Mouse (Mus musculus): ENCODE measurements around the gene Rfxap.
"Not testable (repeated sequence)": the region's sequence is repeated elsewhere in the genome, so short reads cannot be mapped to it uniquely, and the experiment has no call there.

Rfxap gene

DNA sequence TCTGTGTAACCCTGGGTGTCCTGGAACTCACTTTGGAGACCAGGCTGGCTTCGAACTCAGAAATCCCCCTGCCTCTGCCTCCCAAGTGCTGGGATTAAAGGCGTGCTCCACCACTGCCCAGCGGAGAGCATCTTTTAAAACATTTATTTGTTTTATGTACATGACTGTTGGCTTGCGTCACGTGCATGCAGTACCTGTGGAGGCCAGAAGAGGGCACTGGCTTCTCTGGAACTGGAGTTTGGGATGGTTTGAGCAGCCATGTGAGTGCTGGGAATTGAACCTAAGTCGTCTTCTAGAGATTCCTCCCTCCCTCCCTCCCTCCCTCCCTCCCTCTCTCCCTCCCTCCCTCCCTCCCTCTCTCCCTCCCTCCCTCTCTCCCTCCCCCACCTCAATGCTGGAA, 42.1 kb downstream of the Rfxap start:
- DNase-seq = not testable (repeated sequence)

DNA sequence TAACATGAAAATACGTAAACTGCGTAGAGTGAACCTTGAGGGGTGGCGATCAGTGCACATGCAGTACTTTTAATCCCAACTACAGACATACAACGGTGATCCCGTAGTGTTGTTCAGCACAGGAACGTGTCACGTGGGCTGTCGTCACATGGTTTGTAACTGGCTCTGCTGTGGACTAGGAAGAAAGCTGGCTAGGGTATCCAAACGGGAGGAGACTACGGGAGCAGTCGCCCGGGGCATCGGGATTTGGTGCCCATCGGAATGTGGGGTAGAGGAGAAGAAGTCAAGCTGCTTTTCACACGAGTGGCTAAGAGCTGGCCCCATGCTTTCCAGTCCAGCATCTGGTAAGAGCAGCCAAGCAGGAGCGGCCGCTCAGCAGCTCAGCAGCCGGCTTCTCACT, 43.2 kb downstream of the Rfxap start:
- peak; percentile 64 for DNase-seq

- DNase-seq = no peak
Observed at GRCm38 (mm10) chr3:54761258-54761657, 46.3 kb downstream of the Rfxap start.

DNA sequence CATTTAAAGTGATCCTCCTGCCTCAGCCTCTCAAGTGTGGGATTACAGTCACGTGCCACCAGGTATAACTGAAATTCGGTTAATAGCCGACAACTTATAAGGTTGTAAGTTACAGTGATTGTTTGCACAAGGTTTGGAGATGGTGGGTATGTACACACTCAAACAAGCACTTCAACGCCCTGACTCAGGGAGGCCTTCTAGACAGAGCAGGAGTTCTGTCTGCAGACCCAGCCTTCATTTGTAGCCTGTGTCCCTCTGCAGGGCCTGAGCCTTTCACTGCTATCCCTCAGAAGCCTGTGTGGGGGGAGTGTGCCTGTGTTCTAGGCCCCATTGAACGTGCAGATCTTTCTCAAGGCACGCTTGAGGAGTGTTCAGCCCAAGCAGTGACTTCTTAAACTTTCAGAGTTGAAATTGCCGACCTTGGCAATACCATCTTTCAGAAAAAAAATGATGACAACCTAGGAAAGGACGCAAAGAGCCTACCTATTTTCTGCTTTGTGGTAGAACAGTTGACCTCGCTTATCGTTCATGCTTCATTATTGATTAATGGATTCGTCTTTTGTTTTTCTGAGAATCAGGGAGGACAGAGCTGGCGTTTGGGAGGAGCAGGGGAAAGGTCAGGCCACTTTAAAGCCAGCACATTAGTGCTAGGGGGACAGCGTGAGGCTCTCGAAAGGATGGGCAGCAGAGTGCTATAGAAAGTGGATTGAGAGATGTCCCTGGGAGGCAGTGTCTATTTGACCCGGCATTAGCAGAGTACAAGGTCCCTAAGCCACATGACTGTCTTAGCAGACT, 47.1 kb downstream of the Rfxap start:
- DNase-seq = no peak

GRCm38 (mm10) chr3:54759211-54759610, 48.4 kb downstream of the Rfxap start:
- DNase-seq = no peak

GRCm38 (mm10) chr3:54757446-54757845, 50.1 kb downstream of the Rfxap start:
- no peak for DNase-seq

GRCm38 (mm10) chr3:54756058-54756457, 51.5 kb downstream of the Rfxap start:
- peak; percentile 35 for DNase-seq

DNA sequence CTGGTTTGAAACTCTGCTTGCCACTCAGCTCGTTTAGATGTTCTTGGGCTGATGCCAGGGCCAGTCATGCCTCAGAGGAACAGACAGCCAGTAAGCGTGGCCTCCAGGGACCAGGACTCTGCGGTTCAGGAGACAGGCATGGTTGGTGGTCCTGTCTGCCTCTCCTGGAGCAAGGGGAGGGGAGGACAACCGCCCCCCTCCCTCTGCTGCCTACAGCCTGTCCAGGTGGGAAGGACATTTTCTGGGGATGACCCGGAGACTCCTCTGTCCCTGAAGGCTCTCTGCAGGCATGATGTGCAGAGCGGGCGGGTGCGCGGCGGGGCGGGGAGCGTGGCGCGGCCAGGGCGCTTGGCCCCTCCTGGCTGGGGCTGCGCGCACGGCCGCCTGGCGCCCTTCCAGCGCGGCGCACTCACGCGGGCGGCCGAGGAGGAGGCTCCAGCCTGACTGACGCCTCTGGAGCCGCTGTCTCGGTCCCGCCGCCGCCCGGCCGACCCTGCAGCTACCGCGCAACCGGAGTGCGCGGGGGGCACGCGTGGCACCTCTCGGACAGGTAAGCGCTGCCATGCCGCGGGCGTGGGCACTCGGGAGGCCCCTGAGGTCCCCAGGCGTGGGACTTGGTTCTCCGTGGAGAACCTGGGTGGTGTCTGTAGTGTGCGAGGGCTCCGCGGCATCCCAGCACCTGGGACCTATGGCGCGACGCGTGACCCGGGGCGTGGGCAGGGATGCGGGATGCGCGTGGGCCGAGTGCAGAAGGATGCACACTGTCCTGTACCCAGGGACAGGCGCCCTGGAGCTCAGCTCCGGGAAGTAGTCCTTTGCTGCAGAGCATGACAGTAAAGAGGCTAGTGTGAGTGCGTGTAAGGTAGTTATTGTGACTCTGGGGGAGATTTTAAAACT, 52.2 kb downstream of the Rfxap start, which contains the start of gene Smad9:
TSS of gene Smad9 (plus strand) at position 438 of the 897 bp plus-strand sequence.
- DNase-seq = peak; percentile 47

DNA sequence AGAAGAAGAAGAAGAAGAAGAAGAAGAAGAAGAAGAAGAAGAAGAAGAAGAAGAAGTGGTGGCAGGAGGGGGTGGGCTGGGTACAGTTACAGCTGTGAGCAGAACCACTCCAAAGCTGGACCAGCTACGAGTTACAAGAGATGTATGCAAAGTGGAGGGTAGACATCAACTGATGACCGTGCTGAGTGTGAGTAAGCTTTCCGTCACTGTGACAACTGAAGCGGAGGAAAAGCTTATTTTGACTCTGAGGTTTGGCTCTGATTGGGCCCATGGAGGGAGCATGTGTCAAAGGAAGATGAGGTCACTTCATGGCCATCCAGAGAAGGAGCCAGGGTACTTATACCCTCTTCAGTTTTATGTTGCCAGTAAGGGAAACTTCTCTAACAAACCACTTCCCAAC, 54.2 kb downstream of the Rfxap start:
- DNase-seq = no peak
